Mouse (Mus musculus): ENCODE results near the gene Vps13d.

The Vps13d gene

DNA sequence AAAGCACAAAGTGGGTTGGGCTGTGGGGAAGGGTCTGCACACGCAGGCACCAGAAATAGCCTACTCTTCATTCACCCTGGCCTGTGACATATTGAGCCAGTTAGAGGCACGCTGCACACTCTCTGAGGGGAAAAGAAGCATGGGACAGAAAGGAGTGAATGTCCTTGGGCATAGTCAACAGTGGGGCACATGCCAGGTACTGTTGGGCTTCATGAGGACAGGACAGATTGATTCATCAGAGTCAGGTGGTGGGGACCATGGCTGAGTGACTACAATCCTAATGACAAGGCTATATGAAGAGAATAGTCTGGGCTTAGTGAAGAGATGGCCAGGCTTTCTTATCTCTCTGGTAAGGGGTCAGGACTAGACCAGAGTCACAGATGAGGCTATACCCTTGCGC is 252.4 kb downstream of the Vps13d start:
- no peak for DNase-seq (ENCODE audit: low spot score in 2 of 2)

- no peak for DNase-seq (ENCODE audit: low spot score in 2 of 2)
These were observed 253.9 kb downstream of the Vps13d start for GRCm38 (mm10) chr4:144940796-144941462.

- DNase-seq (ENCODE audit: low spot score in 2 of 2), result no peak
These were observed 254.9 kb downstream of the Vps13d start for GRCm38 (mm10) chr4:144939847-144940411.

GRCm38 (mm10) chr4:144936563-144937154 is 258.1 kb downstream of the Vps13d start:
- DNase-seq (ENCODE audit: low spot score in 2 of 2), result no peak

DNA sequence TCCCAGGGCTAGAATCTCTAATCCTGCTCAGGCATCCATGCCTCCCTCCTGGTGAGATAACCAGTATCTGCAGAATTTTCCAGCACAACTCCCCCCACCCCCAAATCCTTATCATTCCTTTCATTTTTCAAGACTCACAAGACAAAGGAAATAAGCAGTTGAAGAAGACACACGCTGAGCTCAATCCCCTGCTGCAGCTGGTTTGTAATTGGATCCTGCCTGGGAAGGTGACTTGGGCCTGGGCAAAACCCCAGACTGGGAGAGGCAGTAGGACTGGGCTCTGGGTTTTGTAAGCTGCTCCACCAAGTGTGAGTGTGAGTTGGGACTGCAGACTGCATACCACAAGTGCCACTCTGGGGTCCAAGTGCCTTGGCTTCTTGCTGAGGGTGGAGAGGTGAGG is 260.3 kb downstream of the Vps13d start:
- DNase-seq (ENCODE audit: low spot score in 2 of 2), result no peak

- no peak for DNase-seq (ENCODE audit: low spot score in 2 of 2)
These were observed 263.6 kb downstream of the Vps13d start for GRCm38 (mm10) chr4:144931167-144931566.

DNA sequence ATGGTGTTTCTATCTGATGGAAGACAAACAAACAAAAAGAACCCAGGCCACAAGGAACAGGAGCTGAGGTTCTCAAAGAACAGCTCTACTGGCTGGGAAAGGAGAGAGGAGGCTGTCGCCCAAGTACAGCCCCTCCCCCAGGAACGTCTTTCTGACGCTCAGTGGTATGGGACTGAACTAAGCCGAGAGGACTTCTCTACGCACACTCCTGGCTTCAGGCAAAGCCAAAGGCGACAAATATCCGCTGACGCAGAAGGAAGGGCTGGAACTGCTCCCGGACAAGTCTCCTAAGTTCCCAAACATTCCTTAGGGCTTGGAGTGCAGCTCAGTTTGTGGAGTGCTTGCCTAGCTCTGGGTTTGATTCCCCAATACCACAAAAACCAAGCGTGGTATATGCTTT is 264.4 kb downstream of the Vps13d start:
- DNase-seq (ENCODE audit: low spot score in 2 of 2), result peak; percentile 69 to 83

GRCm38 (mm10) chr4:144929811-144930221 is 265.0 kb downstream of the Vps13d start:
- DNase-seq (ENCODE audit: low spot score in 2 of 2), result peak in 1 of 2 experiments; percentile 83

DNA sequence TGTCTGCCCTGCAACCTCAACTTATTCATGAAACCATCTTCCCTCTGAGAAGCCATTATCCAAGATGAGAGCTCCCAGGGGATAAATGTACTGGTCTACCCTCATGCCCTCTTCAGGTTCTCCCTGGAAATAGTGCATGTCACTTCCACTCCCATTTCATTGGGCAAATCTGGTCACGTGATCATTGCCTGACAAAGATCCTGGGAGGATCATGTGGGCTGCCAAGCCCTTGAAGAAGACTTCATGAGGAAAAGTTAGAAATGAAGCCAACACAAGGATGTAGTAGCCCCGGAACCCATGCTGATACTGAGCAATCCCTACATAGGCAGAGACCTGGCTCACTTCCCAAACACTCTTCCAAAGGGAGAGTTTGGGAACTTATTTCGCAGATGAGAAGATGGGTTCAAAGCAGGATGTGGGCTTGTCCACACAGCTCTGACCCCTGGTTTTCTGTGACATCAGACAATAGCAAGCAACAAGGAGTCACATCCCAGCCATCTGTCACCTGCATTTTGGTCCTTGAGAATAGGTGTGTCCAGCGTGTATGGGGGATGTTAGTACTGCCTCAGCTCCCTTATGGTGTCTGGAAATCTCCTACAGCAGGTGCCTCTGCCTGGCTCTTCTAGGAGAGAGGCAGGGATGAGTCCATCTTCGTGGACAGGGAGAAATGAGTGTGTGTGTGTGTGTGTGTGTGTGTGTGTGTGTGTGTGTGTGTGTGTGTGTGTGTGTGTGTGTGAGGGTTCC is 265.9 kb downstream of the Vps13d start:
- no peak for DNase-seq (ENCODE audit: low spot score in 2 of 2)
